Mouse (Mus musculus) neural tube, embryonic 11.5 days (tissue): Measurements from ENCODE around the gene Kcnh2. TPM values are rescaled to one million over a fixed set of nuclear protein-coding genes. Genes with fewer than 3 reads are reported as not detected.

Experiments used
- ATAC-seq: fragments of 200-750 bp; cut with Nextera tagmentation; 2 replicates; pipeline ENCODE4 v1.8.0; 2017; ENCODE audit warnings: moderate number of reproducible peaks, mild to moderate bottlenecking, moderate TSS enrichment, moderate library complexity; ENCODE audit not compliant: insufficient read depth, low FRiP score, low TSS enrichment
- DNase-seq: peaks from one replicate; pipeline ENCODE4 v3.0.0-alpha.2; 2015; ENCODE audit warnings: low spot score
- H3K27ac ChIP-seq: fragments of 300-500 bp; sonication (generic); 2 replicates; pipeline ENCODE4 v1.5.1; 2014; ENCODE audit warnings: low read depth, mild to moderate bottlenecking, low read length
- H3K27me3 ChIP-seq: fragments of 300-500 bp; sonication (generic); 2 replicates; pipeline ENCODE4 v1.6.1; 2014; ENCODE audit warnings: mild to moderate bottlenecking, low read length, mixed read lengths; ENCODE audit not compliant: control insufficient read depth, insufficient read depth
- H3K36me3 ChIP-seq: fragments of 300-500 bp; sonication (generic); 2 replicates; pipeline ENCODE4 v1.6.1; 2014; ENCODE audit warnings: mild to moderate bottlenecking, low read length, moderate library complexity, mixed read lengths; ENCODE audit not compliant: control insufficient read depth, insufficient read depth
- H3K4me1 ChIP-seq: fragments of 300-500 bp; sonication (generic); 2 replicates; pipeline ENCODE4 v1.6.1; 2014; ENCODE audit warnings: low read length, mixed read lengths; ENCODE audit not compliant: control insufficient read depth, insufficient read depth
- H3K4me2 ChIP-seq: fragments of 300-500 bp; sonication (generic); 2 replicates; pipeline ENCODE4 v1.6.1; 2014; ENCODE audit warnings: low read depth, mild to moderate bottlenecking, moderate library complexity
- H3K4me3 ChIP-seq: fragments of 300-500 bp; sonication (generic); 2 replicates; pipeline ENCODE4 v1.5.1; 2014; ENCODE audit warnings: low read depth, low read length
- H3K9ac ChIP-seq: fragments of 300-500 bp; sonication (generic); 2 replicates; pipeline ENCODE4 v1.6.1; 2014; ENCODE audit warnings: mild to moderate bottlenecking, low read length
- H3K9me3 ChIP-seq: fragments of 300-500 bp; sonication (generic); 2 replicates; pipeline ENCODE4 v1.6.1; 2016; ENCODE audit warnings: low read length; ENCODE audit not compliant: control insufficient read depth
- WGBS: fragments of 180-500 bp; shearing (Covaris S2); extraction: QIAGEN DNeasy Blood & Tissue Kit; methylation state at CpG from one replicate; pipeline ENCODE4 v1.1.7; 2014; 5-methylcytosine and 5-hydroxymethylcytosine counted together
- polyA plus RNA-seq: library from polyadenylated mRNA; unstranded; fragments of >200 nt; fragmentation: Nextera tagmentation; extraction: Ambion mirVana; gene quantifications from 2 replicates; pipeline ENCODE4 v1.2.1, GENCODE M21; 2014

Gene Kcnh2
- polyA plus RNA-seq, 1 experiment from 2014 or later, result 16.5 TPM

DNA sequence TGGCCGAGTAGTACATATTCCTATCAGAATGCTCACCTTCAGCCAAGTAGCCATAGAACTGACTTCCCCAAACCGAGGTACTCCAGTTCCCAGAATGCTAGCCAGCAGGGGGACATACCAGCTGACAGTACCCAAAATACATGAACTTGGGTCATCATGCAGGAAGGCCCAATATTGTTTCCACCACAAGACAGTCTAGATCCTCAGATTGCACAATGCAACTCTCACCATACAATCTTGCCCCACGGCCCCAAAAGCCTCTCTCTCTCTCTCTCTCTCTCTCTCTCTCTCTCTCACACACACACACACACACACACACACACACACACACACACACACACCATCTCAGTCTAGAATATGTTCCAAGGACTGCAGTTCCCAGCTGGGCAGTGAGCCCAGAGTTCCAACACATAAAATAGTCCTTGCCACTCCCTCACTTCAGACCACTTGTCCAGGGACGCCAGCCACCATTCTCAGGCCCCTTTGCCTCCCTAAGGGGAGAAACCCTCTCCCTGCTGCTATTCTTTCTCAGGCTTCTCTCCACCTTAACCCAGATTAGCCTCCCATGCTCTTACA, 24.5 kb downstream of the Kcnh2 start:
- Histone ChIP-seq H3K36me3 (peaks cover 9% of the 10 kb centered on the region; the same call in 1 of the 2 replicates), H3K9ac (no peak overlapping the region), H3K4me2 (no peak overlapping the region), H3K27ac (no peak overlapping the region), H3K4me1 (peaks cover 35% of the 10 kb centered on the region), H3K27me3 (no peaks in the 10 kb centered on the region), H3K9me3 (no peaks in the 10 kb centered on the region), H3K4me3 (no peak overlapping the region)
- DNase-seq, result no peak
- 83% methylated on average over 4 of the region's 4 CpGs for WGBS
- no peak for ATAC-seq

DNA sequence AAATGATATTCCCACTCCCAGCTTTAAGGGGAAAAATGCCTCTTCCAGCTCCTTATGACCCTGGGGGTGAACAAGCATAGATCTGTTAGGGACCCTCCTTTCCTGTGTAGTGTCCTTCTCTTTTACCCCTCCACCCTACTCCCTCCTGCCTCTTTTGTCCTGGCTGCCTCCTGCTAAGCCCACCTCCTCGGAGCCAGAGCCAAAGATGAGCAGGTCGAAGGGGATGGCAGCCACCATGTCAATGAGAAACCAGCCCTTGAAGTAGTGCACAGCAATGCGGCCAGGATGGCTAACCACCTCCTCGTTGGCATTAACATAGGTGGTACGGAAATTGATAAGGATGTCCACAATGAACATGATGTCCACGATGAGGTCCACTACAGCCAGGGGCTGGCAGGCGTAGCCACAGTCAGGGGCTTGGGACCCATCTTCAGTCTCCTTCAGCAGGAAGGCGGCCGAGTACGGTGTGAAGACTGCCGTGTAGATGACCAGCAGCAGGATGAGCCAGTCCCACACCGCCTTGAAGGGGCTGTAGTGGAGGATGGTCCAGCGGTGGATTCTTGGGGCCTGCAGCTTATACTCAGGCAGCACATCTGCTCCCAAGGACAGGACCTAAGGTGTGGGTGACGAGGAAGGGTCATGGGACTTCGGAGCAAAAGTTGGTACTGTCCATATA, 25.1 kb downstream of the Kcnh2 start:
- DNase-seq (no peak), ATAC-seq (no peak)
- no peaks in the 10 kb centered on the region for H3K9me3 ChIP-seq
- no peak overlapping the region for H3K27ac ChIP-seq
- 91% methylated on average over 15 of the region's 15 CpGs for WGBS
- no peaks in the 10 kb centered on the region for H3K27me3 ChIP-seq
- peaks cover 40% of the 10 kb centered on the region for H3K4me1 ChIP-seq
- H3K4me2 ChIP-seq, result no peak overlapping the region
- no peak overlapping the region for H3K4me3 ChIP-seq
- H3K9ac ChIP-seq, result no peak overlapping the region
- peaks cover 9% of the 10 kb centered on the region; the same call in 1 of the 2 replicates for H3K36me3 ChIP-seq

DNA sequence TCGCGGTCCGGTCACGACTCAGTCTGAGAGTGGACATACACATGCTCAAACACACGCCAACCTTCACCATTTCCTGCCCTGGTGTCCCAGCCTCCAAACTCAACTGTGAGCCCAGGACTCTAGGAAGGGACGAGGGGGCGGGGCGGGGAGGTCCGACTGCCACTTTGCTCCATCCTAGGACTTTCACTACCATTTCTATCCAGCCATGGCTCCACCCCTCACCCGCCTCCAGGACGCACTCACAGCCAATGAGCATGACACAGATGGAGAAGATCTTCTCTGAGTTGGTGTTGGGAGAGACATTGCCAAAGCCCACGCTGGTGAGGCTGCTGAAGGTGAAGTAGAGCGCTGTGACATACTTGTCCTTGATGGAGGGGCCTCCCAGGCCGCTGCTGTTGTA, 26.2 kb downstream of the Kcnh2 start:
- DNase-seq (no peak), ATAC-seq (no peak)
- Histone ChIP-seq H3K27ac (no peak overlapping the region), H3K4me1 (peaks cover 49% of the 10 kb centered on the region), H3K36me3 (peaks cover 9% of the 10 kb centered on the region; the same call in 1 of the 2 replicates), H3K9ac (no peak overlapping the region), H3K4me3 (no peak overlapping the region), H3K27me3 (no peaks in the 10 kb centered on the region), H3K4me2 (no peak overlapping the region), H3K9me3 (no peaks in the 10 kb centered on the region)
- 47% methylated on average over 14 of the region's 14 CpGs for WGBS

DNA sequence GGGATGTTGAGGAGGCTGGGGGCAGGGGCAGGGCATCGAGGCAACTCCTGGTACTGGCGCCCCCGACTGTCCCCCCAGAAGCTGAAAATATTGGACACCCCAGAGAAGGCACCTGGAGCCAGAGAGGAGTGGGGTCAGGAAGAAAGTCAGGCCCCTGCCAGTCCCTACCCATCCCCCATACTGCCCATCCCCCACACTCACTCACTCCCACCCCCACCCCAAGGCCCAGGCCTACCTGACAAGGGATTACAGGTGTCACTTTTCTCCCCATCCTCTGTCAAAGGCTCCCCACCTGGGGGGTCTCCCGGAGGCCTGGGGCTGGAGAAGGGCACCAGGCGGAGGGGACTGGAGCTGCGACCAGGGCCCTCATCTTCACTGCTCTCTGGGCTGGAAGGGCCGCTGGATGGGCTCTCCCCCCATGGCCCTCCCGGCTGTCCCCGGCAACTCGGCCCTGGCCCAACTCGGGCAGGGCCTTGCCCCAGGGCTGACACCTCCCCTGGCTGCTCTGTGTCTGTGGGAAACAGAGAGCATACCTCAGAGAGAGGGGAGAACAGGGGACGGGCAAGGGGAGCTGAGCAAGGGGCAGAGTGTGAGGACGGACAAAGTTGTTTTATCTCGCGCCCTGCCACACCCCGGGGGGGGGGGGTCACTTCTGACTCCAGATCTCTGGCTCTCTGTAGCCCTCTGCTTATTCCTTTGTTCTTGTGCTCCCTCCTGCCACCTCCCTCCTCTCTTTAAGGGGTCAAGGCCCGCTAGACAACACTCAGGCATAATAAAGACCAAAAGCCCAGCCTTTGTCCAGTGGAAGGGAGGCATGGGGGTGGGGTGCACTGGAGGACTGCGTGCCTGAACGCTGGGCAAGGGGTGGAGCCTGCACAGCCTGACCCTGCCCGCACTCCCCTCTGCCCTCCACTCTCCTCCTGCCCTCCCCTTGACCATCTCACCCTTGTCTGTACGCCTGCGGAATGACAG, 29.4 kb downstream of the Kcnh2 start:
- Histone ChIP-seq H3K4me3 (peak overlapping the region; percentile 13; the same call in 1 of the 2 replicates), H3K36me3 (peaks cover 9% of the 10 kb centered on the region; the same call in 1 of the 2 replicates), H3K9ac (peak overlapping the region; percentile 68), H3K4me1 (peaks cover 32% of the 10 kb centered on the region), H3K27ac (peak overlapping the region; percentile 71), H3K9me3 (no peaks in the 10 kb centered on the region), H3K27me3 (no peaks in the 10 kb centered on the region), H3K4me2 (peak overlapping the region; percentile 45)
- DNase-seq, result peak; percentile 72
- 3% methylated on average over 22 of the region's 22 CpGs for WGBS
- peak; percentile 57 for ATAC-seq

DNA sequence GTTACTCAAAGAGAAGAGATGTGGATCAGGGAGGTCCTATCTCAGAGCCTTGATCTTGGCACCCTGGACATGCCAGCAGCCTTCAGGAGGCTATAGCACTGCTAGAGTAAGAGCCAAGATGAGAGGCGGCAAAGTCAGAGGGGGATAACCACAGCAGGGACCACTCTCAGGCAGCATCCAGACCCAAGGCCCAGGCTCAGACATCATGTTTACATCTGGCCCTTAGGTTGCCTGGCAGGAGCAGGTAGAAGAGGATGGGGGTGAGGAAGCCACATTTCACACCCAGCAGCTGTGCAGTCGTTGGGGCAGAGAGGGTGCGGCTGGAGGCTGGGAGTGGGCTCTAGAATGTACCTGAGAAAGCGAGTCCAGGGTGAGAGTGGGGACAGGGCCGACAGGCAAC, 30.5 kb downstream of the Kcnh2 start:
- H3K4me3 ChIP-seq, result no peak overlapping the region
- H3K9me3 ChIP-seq, result no peaks in the 10 kb centered on the region
- H3K27me3 ChIP-seq, result no peaks in the 10 kb centered on the region
- no peak overlapping the region for H3K27ac ChIP-seq
- peaks cover 9% of the 10 kb centered on the region; the same call in 1 of the 2 replicates for H3K36me3 ChIP-seq
- DNase-seq, result no peak
- H3K4me1 ChIP-seq, result peaks cover 32% of the 10 kb centered on the region
- WGBS, result 35% methylated on average over 5 of the region's 5 CpGs
- H3K9ac ChIP-seq, result peak overlapping the region; percentile 6; the same call in 1 of the 2 replicates
- ATAC-seq, result no peak
- H3K4me2 ChIP-seq, result peak overlapping the region; percentile 45

DNA sequence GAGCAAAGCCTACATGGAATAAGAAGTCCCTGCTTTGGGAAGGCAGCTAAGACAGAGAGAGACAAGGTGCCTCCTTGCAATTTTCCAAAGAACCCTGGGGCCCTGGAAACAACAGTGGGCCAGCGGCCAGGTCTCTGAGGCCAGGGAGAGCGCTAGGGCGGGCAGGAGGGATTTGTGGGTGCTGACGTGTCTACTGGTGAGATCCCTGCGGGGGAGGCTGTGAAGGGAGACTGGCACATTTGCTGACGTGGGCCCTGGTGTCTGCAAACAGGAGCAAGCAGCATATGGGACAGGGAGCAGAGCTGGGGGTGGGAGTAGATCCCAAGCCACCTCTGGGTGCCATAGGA, 31.0 kb downstream of the Kcnh2 start:
- peaks cover 32% of the 10 kb centered on the region for H3K4me1 ChIP-seq
- H3K27ac ChIP-seq, result 0 out of 2 replicates have a peak overlapping the region, but pooled peaks have one; percentile 4
- ATAC-seq (no peak), DNase-seq (no peak)
- H3K4me3 ChIP-seq, result no peak overlapping the region
- peak overlapping the region; percentile 19 for H3K4me2 ChIP-seq
- H3K36me3 ChIP-seq, result peaks cover 6% of the 10 kb centered on the region; the same call in 1 of the 2 replicates
- H3K9me3 ChIP-seq, result no peaks in the 10 kb centered on the region
- H3K27me3 ChIP-seq, result no peaks in the 10 kb centered on the region
- 42% methylated on average over 6 of the region's 6 CpGs for WGBS
- peak overlapping the region; percentile 8 for H3K9ac ChIP-seq

DNA sequence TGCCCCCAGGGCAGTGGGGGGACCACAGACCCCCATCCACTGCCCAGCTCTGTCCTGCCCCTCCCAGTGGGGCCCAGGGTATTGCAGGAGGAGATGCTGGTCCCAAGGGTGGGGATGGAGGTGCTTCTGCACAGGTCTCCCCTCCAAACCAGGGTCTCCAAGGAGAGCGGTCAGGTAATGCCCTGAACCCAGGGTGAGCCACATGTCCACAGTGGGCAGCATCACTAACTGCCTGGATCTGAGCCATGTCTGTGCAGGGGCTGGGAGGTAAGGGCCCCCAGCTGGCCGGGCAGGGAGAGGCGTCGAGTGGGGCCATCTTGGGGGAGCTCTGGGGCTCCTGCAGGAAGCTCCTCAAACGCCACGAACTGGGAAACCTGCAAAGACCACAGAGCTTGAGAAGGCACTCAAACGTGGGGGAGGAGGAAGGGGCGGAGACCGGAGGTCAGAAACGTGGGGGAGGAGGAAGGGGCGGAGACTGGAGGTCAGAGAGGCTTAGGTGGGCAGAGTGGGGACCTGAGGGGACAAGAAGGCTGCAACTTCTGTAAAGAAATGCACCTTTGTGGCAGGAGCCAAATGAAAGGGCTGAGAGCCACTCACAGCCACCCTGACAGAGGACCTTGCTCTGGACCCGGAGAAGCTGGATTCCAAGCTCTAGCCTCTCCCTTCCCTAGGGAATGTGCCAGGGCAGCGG, 31.5 kb downstream of the Kcnh2 start:
- ATAC-seq (no peak), DNase-seq (peak; percentile 39)
- H3K27ac ChIP-seq, result 0 out of 2 replicates have a peak overlapping the region, but pooled peaks have one; percentile 4
- 14% methylated on average over 13 of the region's 13 CpGs for WGBS
- 0 out of 2 replicates have a peak, but pooled peaks cover 4% of the 10 kb centered on the region for H3K36me3 ChIP-seq
- H3K9ac ChIP-seq, result peak overlapping the region; percentile 8
- H3K9me3 ChIP-seq, result no peaks in the 10 kb centered on the region
- no peaks in the 10 kb centered on the region for H3K27me3 ChIP-seq
- no peak overlapping the region for H3K4me3 ChIP-seq
- peak overlapping the region; percentile 19 for H3K4me2 ChIP-seq
- H3K4me1 ChIP-seq, result peaks cover 32% of the 10 kb centered on the region

DNA sequence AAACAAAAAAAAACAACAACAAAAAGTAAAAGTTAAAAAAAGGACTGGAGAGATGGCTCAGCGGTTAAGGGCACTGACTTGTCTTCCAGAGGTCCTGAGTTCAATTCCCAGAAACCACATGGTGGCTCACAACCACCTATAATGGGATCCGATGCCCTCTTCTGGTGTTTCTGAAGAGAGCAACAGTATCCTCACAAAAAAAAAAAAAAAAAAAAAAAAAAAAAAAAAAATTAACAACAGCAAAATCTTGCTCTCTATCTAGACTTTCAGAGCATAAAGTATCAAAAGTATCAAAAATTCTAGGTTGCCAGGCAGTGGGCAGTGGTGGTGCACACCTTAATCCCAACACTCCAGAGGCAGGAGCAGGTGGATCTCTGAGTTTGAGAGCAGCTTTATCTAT, 42.2 kb downstream of the Kcnh2 start:
- 83% methylated on average over 2 of the region's 2 CpGs for WGBS

More for the DNA sequence above, 42.2 kb downstream of the Kcnh2 start:
- no peak overlapping the region for H3K4me3 ChIP-seq
- no peaks in the 10 kb centered on the region for H3K27me3 ChIP-seq
- H3K4me1 ChIP-seq, result no peaks in the 10 kb centered on the region
- H3K36me3 ChIP-seq, result no peaks in the 10 kb centered on the region
- H3K9ac ChIP-seq, result no peak overlapping the region
- no peak overlapping the region for H3K4me2 ChIP-seq
- ATAC-seq (no peak), DNase-seq (no peak)
- H3K9me3 ChIP-seq, result 0 out of 2 replicates have a peak, but pooled peaks cover 4% of the 10 kb centered on the region
- no peak overlapping the region for H3K27ac ChIP-seq
